Mouse (Mus musculus) bone marrow, adult 2 months (tissue): ENCODE measurements around the gene Cramp1l. TPM values are rescaled to one million over a fixed set of nuclear protein-coding genes. Genes with fewer than 3 reads are reported as not detected.
A peak's percentile ranks its signal among the peaks of the same experiment; 100 is the strongest.
"Not testable (repeated sequence)": the region's sequence is repeated elsewhere in the genome, so short reads cannot be mapped to it uniquely, and the experiment has no call there.

Source experiments
- H3K27ac ChIP-seq: fragments of 200-500 bp; 2 replicates; pipeline ENCODE4 v1.5.1; 2012; ENCODE audit warnings: low read depth, mild to moderate bottlenecking, control low read depth, inconsistent platforms, low read length; ENCODE audit not compliant: control insufficient read depth, poor library complexity, insufficient read depth
- H3K4me1 ChIP-seq: fragments of 200-500 bp; 2 replicates; pipeline ENCODE4 v1.6.1; 2011; ENCODE audit warnings: low read length; ENCODE audit not compliant: control insufficient read depth, insufficient read depth
- H3K4me3 ChIP-seq: fragments of 200-500 bp; replicated peaks from 2 replicates; pipeline ENCODE3; 2011; ENCODE audit warnings: mild to moderate bottlenecking, low read depth, low read length, control low read depth; ENCODE audit not compliant: control insufficient read depth
- CTCF ChIP-seq: fragments of 200-500 bp; IDR thresholded peaks from 2 replicates; pipeline ENCODE4 v1.5.1; 2011; ENCODE audit warnings: low read length, control low read depth; ENCODE audit not compliant: control insufficient read depth, insufficient read depth
- POLR2A ChIP-seq: fragments of 200-500 bp; IDR thresholded peaks from 2 replicates; pipeline ENCODE4 v1.6.1; 2011; ENCODE audit warnings: low read depth, mild to moderate bottlenecking, control low read depth, low read length, borderline replicate concordance; ENCODE audit not compliant: control insufficient read depth
- WGBS: fragments of 180-500 bp; shearing (Covaris S2); methylation state at CpG from one replicate; pipeline ENCODE4 v1.1.7; 2018; 5-methylcytosine and 5-hydroxymethylcytosine counted together
- polyA plus RNA-seq: library from polyadenylated mRNA; stranded (reverse); fragments of >200 nt; gene quantifications from 2 replicates; pipeline ENCODE4 v1.2.4, GENCODE M21; 2011; ENCODE audit warnings: low replicate concordance; ENCODE audit not compliant: missing spikeins, insufficient read depth, insufficient read length

Gene Cramp1l
- polyA plus RNA-seq, 1 experiment = 15.8 TPM

DNA sequence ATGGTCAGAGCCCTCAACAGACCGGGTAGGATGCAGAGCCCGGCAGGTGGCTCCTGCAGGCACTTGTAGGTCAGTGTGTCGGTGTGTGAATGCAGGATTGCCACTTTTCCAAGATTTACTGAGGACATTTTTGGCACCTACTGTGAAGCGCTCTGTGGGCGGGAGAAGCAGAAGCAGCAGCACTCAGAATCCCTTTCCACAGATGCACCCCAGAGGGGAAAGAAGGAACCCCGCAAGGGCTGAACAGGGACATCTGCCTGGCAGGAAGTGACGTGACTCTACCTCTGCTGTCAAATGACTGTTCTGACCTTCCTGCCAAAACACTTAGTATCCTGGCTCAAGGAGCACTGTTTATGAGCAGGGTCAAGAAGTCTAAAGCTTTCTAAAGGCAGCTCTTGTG lies 72.6 kb downstream of the Cramp1l start:
- Histone ChIP-seq H3K4me3 (no peak overlapping the region), H3K4me1 (no peaks in the 10 kb centered on the region), H3K27ac (no peak overlapping the region; the same call in 1 of the 2 replicates)
- TF ChIP-seq POLR2A = no peak
- TF ChIP-seq CTCF = no peak
- whole genome bisulfite sequencing = 89% methylated on average over 7 of the region's 7 CpGs

DNA sequence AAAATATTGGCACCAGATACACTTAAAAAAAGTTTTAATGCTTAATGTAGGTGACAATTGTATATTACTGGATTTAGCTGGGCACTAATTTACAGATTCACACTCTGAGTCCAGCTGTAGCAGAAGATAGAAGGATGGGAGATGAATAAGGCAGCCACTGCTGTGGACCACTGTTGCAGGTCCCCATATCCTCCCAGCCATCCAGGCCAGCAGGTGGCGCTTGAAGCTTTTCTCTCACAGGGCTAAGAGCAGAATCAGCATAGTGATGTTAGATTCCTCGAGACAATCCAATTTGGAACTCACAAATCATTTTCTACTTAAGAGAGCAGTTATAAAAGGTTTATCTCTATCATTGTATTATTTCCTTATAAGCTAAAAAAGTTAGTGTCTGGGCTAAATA lies 73.1 kb downstream of the Cramp1l start:
- H3K4me3 ChIP-seq, H3K27ac ChIP-seq, H3K4me1 ChIP-seq: not testable (repeated sequence)
- 5% methylated on average over 2 of the region's 2 CpGs for WGBS
- peak; percentile 61 for TF ChIP-seq CTCF

DNA sequence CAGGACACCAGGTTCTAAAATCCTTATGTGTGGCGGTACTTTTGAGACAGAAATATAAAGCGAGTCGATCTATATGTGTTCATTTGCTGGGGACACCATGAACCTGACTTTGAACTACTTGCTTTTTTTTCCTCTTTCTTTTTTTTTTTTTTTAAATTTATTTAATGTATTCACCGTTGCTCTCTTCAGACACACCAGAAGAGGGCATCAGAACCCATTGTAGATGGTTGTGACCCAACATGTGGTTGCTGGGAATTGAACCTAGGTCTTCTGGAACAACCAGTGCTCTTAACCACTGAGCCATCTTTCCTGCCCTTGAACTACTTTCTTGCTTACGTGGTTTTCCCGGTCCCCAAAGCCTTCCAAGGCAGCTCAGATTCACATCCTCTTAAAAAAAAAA lies 78.3 kb downstream of the Cramp1l start:
- 36% methylated on average over 6 of the region's 6 CpGs for WGBS
- H3K4me1 ChIP-seq = no peaks in the 10 kb centered on the region; the same call in 1 of the 2 replicates
- H3K4me3 ChIP-seq = peak overlapping the region; percentile 91
- peak overlapping the region; percentile 63 for H3K27ac ChIP-seq
- TF ChIP-seq CTCF (no peak), POLR2A (no peak)

DNA sequence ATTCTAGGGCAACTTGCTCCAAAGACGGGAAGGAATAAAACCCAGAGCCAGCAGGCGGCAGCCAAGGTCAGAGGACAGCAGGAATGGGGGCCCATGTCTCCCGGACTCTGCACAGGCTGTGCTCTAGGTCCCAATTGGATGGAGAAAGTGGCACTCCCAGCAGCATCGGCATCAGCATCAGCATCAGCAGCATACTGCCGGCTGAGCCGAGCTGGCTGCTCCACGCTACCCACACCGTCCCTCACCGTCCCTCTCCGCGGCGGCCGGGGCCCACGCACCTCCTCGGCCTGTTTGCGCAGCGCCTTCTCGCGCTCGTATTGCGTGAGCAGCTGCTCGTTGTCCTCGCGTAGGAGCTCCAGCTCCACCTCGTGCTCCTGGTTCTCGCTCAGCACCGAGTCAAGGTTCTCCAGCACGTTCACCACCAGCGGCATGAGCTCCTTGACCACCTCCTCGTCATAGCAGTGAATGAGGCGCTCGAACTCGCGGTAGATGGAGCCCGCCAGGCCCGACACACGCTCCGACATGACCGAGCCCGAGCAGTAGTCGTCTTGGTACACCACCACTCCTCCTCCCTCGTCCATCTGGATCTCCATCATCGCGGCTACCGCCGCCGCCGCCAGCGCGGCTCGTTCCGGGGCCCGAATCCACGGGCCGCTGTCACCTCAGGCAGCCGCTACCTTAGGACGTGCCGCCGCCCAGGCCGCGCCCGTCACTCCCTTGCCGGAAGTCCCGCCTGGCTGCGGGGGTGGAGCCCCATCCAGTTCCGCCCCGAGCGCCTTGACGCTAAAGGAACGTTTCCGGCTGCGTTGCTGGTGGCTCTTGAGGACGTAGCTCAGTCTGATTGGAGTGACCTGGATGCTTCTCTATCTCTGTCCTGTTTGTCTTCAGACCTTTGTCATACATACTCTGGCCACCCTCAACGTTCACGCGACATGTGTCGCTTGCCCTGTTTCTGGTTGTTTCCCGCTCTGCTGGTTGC lies 79.0 kb downstream of the Cramp1l start, which contains the start of gene Mapk8ip3:
Gene Mapk8ip3 (minus strand): TSS at position 719 of the 979 bp plus-strand sequence.
- Histone ChIP-seq H3K4me1 (no peaks in the 10 kb centered on the region; the same call in 1 of the 2 replicates), H3K4me3 (peak within 1 kb of the TSS; percentile 91), H3K27ac (peak within 1 kb of the TSS; percentile 63)
- TF ChIP-seq POLR2A (peak; percentile 87; the same call in 1 of the 2 replicates), CTCF (peak; percentile 21; the same call in 1 of the 2 replicates)
- WGBS = under 1% methylated on average over 78 of the region's 78 CpGs

DNA sequence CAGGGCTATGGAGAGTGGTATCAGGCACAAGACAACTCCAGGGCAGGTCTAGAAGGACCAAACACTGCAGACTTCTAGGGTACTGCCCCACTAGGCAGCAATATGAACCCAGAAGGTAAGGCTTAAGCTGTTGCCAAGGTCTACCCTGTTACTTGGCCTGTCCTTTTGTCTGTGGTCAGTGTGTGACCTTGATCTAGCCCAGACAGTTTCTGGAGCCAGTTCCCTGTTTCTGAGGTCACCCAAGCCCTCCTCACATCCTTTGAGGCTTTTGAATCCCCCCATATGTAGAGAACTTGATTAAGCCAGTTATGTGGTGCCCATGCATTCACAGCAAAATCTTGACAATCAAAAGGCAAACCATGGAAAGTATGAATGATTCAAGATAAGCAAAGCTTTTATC lies 79.9 kb downstream of the Cramp1l start:
- H3K4me3 ChIP-seq = peak overlapping the region; percentile 43
- no peak overlapping the region for H3K27ac ChIP-seq
- no peaks in the 10 kb centered on the region; the same call in 1 of the 2 replicates for H3K4me1 ChIP-seq
- no peak for TF ChIP-seq CTCF

DNA sequence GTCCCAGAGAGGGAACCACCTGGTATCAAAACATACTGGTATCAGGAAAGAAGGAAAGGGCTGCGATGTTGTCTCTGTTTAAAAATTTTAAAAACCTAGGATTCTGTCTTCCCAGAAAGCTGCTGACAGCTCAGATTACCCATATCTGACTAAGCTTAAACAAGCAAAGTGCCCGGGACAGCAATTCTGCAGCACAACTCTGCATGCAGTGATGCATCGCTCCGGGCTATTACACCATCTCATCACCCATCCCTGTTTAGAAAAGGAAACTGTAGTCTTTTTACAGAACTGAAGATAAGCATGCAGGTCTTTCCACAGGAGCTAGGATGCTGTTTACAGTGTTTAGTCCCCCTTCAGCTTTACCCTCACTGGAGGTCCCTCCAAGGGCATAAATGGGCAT lies 80.7 kb downstream of the Cramp1l start:
- Histone ChIP-seq H3K4me1 (no peaks in the 10 kb centered on the region; the same call in 1 of the 2 replicates), H3K4me3 (no peak overlapping the region), H3K27ac (no peak overlapping the region)
- TF ChIP-seq CTCF (no peak), POLR2A (no peak)
- 68% methylated on average over 4 of the region's 4 CpGs for WGBS

DNA sequence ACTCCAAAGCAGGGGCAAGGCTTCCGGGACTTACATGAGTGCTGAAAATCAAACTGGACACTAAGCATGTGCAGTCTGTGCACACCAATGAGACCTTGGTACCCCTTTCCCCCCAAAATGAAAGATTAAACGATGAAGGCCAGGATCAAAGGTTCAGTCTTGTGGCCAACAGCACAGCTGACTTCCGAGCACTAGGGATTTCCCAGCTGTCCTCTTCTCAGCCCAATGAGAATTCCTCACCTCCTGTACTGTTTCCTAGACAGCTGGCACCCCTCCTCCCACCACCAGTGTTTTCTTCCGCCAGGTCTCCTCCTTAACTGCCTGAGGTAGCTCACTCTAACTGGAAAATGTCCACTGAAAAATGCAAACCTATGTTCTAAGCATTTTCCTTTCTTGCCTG lies 82.4 kb downstream of the Cramp1l start:
- H3K4me1 ChIP-seq = no peaks in the 10 kb centered on the region; the same call in 1 of the 2 replicates
- WGBS = 83% methylated on average over 4 of the region's 4 CpGs
- no peak for TF ChIP-seq POLR2A
- no peak for TF ChIP-seq CTCF

DNA sequence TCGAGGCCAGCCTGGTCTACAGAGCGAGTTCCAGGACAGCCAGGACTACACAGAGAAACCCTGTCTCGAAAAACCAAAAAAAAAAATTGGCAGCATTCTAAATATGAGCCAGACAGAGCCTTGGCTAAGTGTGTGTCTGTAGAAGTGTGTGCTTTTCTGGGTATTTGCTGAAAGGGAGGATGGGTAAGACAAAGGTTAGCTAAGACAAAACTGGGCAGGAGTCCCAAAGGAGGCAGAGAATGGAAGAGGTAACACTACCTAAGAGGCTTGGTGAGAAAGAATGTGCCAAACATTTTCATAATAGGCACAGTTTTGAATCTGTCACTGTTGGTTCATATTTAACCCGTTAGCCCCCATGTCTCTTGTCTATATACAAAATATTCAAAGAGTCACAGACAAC lies 83.2 kb downstream of the Cramp1l start:
- no peaks in the 10 kb centered on the region; the same call in 1 of the 2 replicates for H3K4me1 ChIP-seq
- H3K27ac ChIP-seq = no peak overlapping the region
- WGBS = 89% methylated on average over 4 of the region's 4 CpGs
- TF ChIP-seq POLR2A (no peak), CTCF (no peak)
- no peak overlapping the region for H3K4me3 ChIP-seq

More for the DNA sequence above, 82.4 kb downstream of the Cramp1l start:
- H3K27ac ChIP-seq = no peak overlapping the region
- H3K4me3 ChIP-seq = no peak overlapping the region

DNA sequence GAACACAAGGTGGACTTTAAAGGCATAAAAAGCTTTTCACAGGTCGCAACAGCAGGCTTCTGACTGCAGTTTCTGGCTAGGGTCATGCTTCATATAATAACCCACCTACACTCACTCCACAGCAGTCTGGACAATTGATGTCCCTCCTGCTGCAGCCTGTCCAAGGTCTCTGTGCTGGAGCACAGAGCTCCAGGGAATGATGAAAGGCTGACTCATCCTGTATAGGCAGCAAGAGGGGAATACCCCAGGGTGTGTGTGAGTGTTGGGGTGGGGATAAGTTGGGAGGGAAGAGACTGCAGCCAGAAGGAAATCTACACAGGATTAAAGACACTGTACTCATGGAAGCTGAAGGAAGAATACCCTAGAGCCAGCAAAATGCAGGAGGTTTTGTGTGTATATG lies 86.1 kb downstream of the Cramp1l start:
- H3K27ac ChIP-seq = no peak overlapping the region
- no peak overlapping the region for H3K4me3 ChIP-seq
- WGBS = 81% methylated on average over 1 of the region's 1 CpGs
- TF ChIP-seq POLR2A (no peak), CTCF (no peak)
- H3K4me1 ChIP-seq = no peaks in the 10 kb centered on the region
